Mouse (Mus musculus) liver, embryonic 16.5 days (tissue): ENCODE measurements at regions not wholly inside any gene's neighbourhood (a gene's known extent, or its start where the extent isn't known, plus 50 kb on each side); places are given as distances from the start of the nearest gene placed in this dataset.

Experiments used
- ATAC-seq: fragments of 200-750 bp; cut with Nextera tagmentation; 2 replicates; pipeline ENCODE4 v1.8.0; 2017; ENCODE audit warnings: low read depth, mild to moderate bottlenecking, moderate number of reproducible peaks, moderate library complexity
- H3K27ac ChIP-seq: fragments of 300-500 bp; sonication (generic); 2 replicates; pipeline ENCODE4 v1.5.1; 2014; ENCODE audit warnings: mild to moderate bottlenecking, low read length
- H3K27me3 ChIP-seq: fragments of 300-500 bp; sonication (generic); 2 replicates; pipeline ENCODE4 v1.6.1; 2014; ENCODE audit warnings: low read depth, low read length, mixed read lengths; ENCODE audit not compliant: control insufficient read depth, insufficient read depth
- H3K36me3 ChIP-seq: fragments of 300-500 bp; sonication (generic); 2 replicates; pipeline ENCODE4 v1.6.1; 2014; ENCODE audit warnings: mild to moderate bottlenecking; ENCODE audit not compliant: control insufficient read depth, insufficient read depth
- H3K4me1 ChIP-seq: fragments of 300-500 bp; sonication (generic); 2 replicates; pipeline ENCODE4 v1.6.1; 2014; ENCODE audit warnings: low read depth, low read length, mixed read lengths; ENCODE audit not compliant: control insufficient read depth
- H3K4me2 ChIP-seq: fragments of 300-500 bp; sonication (generic); 2 replicates; pipeline ENCODE4 v1.6.1; 2014; ENCODE audit warnings: low read depth, low read length, mixed read lengths
- H3K4me3 ChIP-seq: fragments of 300-500 bp; sonication (generic); 2 replicates; pipeline ENCODE4 v1.5.1; 2014; ENCODE audit warnings: low read depth, mild to moderate bottlenecking, low read length
- H3K9ac ChIP-seq: fragments of 300-500 bp; sonication (generic); 2 replicates; pipeline ENCODE4 v1.6.1; 2014; ENCODE audit warnings: low read depth, low read length
- H3K9me3 ChIP-seq: fragments of 300-500 bp; sonication (generic); replicated peaks from 2 replicates; pipeline ENCODE4 v1.6.1; 2016; ENCODE audit warnings: low read length; ENCODE audit not compliant: control insufficient read depth
- WGBS: fragments of 180-500 bp; shearing (Covaris S2); extraction: QIAGEN DNeasy Blood & Tissue Kit; methylation state at CpG from one replicate; pipeline ENCODE4 v1.1.7; 2014; ENCODE audit not compliant: insufficient replicate concordance; 5-methylcytosine and 5-hydroxymethylcytosine counted together

DNA sequence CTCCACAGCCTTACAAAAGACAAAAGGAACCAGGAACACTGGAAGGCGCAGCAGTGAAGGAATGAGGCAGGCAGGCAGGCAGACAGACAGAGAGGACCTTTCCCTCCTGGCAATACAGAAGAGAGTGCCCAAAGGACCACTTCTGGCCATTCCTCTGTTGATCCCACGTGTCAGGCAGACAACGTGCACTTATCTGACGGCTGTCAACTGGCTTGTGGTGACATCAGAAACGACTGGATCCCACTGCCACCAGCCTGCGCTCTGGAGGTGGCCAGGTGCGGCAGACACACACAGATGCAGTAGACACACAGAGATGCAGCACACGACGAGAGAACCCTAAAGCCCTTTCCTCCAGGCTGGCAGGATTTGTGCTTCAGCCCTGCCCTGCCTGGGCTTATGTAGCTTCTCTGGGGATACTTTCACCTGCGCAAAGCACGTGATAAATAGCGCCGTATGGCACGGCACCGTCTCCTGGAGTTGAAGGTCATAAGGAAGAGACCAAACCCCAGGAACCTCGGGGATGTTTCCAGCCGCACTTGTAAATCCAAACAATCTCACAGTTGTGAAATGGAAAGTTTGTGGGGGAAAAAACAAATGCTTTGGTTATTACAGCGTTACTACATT is 116.6 kb downstream of the Lmo4 start:
- no peak overlapping the region for H3K4me3 ChIP-seq
- H3K4me2 ChIP-seq: no peak overlapping the region
- 60% methylated on average over 18 of the region's 18 CpGs for WGBS
- no peak overlapping the region for H3K27ac ChIP-seq
- H3K27me3 ChIP-seq: no peaks in the 10 kb centered on the region
- no peaks in the 10 kb centered on the region for H3K36me3 ChIP-seq
- no peaks in the 10 kb centered on the region for H3K4me1 ChIP-seq
- no peak for ATAC-seq
- H3K9ac ChIP-seq: no peak overlapping the region
- no peaks in the 10 kb centered on the region for H3K9me3 ChIP-seq

DNA sequence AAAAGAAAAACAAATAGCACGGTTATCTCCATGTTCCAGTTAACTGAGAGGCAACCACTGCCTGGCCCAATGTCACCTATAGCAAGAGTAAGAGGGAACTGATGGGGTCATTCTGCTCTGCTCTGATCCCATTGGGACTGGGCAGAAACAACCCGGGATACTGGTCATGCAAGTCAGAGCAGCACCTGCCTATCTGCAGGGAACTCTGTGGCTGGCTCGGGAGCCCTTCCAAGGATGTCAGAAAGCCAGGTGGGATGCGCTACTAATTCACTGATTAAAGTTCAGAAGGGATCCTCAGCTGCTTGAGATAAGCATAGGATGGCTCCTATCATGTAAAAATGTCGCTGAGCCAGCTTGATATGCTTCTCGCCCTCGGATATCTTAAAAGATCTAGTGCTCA is 117.2 kb downstream of the Lmo4 start:
- Histone ChIP-seq H3K4me2 (no peak overlapping the region), H3K9me3 (no peaks in the 10 kb centered on the region), H3K36me3 (no peaks in the 10 kb centered on the region), H3K27me3 (no peaks in the 10 kb centered on the region), H3K9ac (no peak overlapping the region), H3K27ac (no peak overlapping the region), H3K4me3 (no peak overlapping the region), H3K4me1 (no peaks in the 10 kb centered on the region)
- WGBS: 53% methylated on average over 7 of the region's 7 CpGs
- no peak for ATAC-seq

DNA sequence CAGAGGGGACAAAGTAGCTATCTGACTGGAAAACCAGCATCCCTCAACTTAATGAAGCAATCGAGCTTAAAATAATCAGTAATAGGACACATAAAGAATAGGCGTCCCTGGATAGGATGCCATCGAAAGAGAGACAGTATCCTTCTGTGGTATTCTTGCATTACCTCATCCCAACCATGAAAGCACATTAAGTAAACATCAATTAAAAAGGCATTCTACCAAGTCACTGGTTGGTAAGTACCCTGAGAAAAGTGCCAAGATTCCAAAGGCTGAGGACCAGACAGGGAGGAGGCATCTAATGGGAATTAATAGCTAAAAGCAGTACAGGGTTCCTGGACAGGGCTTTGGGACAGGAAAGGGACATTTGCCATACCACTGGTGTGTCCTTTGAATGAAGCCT is 118.8 kb downstream of the Lmo4 start:
- no peak overlapping the region for H3K9ac ChIP-seq
- ATAC-seq: no peak
- H3K4me2 ChIP-seq: no peak overlapping the region
- H3K9me3 ChIP-seq: no peaks in the 10 kb centered on the region
- H3K4me1 ChIP-seq: no peaks in the 10 kb centered on the region
- no peaks in the 10 kb centered on the region for H3K27me3 ChIP-seq
- no peaks in the 10 kb centered on the region for H3K36me3 ChIP-seq
- H3K27ac ChIP-seq: no peak overlapping the region
- no peak overlapping the region for H3K4me3 ChIP-seq
- WGBS: 66% methylated on average over 3 of the region's 3 CpGs

DNA sequence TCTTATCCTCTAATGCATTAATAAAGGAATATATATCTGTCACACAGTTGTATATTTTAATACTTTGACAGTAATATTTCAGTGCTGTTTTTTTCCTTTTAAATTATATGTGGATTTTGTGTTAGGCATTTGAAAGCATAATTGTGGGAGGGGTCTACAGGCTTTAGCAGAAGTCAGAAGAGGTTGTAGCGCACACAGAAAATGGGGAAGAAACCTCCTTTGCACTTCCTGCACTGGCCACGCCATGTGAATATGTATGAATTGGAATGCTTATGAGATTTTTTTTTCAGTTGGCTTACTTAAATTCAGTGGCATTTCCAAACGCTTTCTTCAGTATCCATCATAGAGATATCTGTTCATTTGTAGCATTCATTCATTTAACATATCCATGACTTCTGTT is 125.1 kb downstream of the Lmo4 start:
- Histone ChIP-seq H3K27ac (no peak overlapping the region), H3K27me3 (no peaks in the 10 kb centered on the region), H3K4me3 (no peak overlapping the region), H3K4me2 (no peak overlapping the region), H3K9ac (no peak overlapping the region), H3K9me3 (no peaks in the 10 kb centered on the region), H3K4me1 (no peaks in the 10 kb centered on the region), H3K36me3 (no peaks in the 10 kb centered on the region)
- no peak for ATAC-seq
- 47% methylated on average over 3 of the region's 3 CpGs for WGBS

DNA sequence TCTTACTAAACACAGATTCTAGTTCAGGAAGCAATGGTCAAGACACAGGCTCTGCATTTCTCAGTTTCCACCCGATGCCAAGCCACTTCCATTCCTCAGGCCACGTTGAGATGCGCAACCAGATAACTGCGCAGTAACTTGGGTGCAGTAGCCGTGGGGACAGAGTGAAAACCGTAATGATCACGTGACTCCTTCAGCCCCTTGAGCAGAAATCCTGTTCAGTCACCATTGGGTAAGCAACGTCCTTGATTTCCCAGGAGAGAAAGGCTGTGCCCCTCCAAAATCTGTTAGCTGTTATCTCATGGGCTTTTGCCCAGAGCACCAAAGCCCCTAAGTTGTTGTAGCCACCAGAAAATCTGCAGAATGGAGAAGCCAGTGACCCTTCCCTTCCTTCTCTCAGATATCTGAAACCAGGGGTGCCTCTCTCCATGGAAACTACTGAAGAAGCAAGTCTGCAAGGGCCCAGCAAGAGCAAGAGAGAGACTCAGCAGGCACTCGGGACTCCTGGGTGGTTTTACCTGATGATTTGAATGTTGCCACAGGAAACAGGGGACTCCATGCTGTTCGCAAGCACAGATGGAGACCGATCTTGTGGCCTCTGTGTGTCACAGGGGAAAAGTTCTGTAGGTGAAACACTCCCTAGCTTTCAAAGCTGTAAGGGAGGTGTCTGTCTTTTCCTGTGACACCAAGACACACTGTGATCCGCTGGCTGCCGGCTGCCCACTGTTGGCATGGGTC is 126.7 kb downstream of the Lmo4 start:
- H3K27ac ChIP-seq: no peak overlapping the region
- H3K4me3 ChIP-seq: no peak overlapping the region
- H3K27me3 ChIP-seq: no peaks in the 10 kb centered on the region
- H3K4me2 ChIP-seq: no peak overlapping the region
- H3K36me3 ChIP-seq: no peaks in the 10 kb centered on the region
- H3K4me1 ChIP-seq: no peaks in the 10 kb centered on the region
- WGBS: 62% methylated on average over 13 of the region's 13 CpGs
- no peak for ATAC-seq
- no peak overlapping the region for H3K9ac ChIP-seq
- H3K9me3 ChIP-seq: no peaks in the 10 kb centered on the region

DNA sequence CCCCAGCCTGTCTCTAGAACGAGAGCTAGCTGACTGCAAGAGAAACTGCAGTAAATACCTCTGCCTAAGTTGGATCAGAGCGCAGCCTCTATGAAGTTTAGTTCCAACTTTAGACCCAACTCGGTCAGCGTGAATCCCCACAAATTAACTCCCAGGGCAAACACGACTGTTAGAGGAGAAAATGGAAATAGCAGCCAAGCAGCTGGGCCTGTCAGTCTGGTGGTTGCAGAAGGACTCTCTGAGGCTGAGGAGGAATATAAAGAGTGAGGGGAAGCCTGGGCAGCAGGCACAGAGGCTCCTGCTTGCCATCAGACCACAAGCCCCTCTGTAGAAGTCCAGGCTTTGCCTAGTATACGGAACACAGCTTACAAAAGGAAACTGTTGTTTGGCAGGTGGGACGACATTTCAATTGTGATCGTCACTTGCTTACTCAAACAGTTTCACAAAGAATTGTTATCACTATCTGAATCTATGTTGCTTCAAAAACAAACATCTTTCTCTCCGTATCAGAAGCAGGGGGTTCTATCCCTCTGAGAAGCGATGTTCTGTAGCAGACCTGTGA is 135.0 kb downstream of the Lmo4 start:
- H3K9me3 ChIP-seq: no peaks in the 10 kb centered on the region
- H3K36me3 ChIP-seq: no peaks in the 10 kb centered on the region
- H3K27me3 ChIP-seq: no peaks in the 10 kb centered on the region
- no peaks in the 10 kb centered on the region for H3K4me1 ChIP-seq
- H3K4me2 ChIP-seq: no peak overlapping the region
- 59% methylated on average over 10 of the region's 10 CpGs for WGBS
- H3K27ac ChIP-seq: no peak overlapping the region
- H3K4me3 ChIP-seq: no peak overlapping the region
- no peak for ATAC-seq
- H3K9ac ChIP-seq: no peak overlapping the region

DNA sequence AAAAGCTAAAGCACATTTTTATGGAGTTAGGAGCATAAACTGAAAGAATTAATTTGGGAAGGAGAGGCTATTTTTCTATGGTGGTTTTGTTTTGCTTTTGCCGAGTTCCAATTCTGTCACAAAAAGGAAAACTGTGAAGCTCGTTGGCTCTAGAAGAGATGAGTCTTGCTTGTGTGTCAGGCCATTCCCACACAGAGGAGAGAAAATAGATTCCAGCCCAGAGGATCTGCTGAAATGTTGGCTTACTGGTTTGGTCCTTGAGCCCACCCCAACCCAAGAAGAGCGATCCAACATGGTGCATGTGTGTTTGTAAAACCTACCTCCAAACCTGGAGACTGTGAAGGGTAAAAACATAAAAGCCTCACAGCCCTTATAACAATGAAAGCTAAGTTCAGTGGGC is 138.0 kb downstream of the Lmo4 start:
- no peak for ATAC-seq
- no peaks in the 10 kb centered on the region for H3K4me1 ChIP-seq
- no peak overlapping the region for H3K9ac ChIP-seq
- no peak overlapping the region for H3K4me3 ChIP-seq
- no peaks in the 10 kb centered on the region for H3K9me3 ChIP-seq
- H3K27ac ChIP-seq: no peak overlapping the region
- no peaks in the 10 kb centered on the region for H3K36me3 ChIP-seq
- 60% methylated on average over 3 of the region's 3 CpGs for WGBS
- no peaks in the 10 kb centered on the region for H3K27me3 ChIP-seq
- H3K4me2 ChIP-seq: no peak overlapping the region

DNA sequence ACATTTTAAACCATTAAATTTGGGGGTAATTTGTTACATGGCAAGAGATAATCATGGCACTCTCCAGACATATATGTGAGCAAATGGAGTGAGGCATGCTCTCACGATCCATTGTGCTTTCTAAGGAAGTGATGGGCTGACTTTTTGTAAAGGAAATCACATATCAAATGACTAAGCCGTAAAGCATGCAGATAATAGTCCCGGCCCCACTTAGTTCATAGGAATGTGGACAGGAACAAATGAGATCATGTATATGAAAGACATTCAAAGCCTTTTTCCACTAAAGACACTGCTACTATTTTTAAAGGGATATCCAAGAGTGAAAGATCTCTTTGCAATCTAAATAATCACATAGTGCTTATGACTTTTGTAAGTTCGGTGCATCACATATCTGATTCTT is 146.9 kb downstream of the Lmo4 start:
- H3K4me3 ChIP-seq: no peak overlapping the region
- no peak overlapping the region for H3K9ac ChIP-seq
- H3K27me3 ChIP-seq: no peaks in the 10 kb centered on the region
- no peak overlapping the region for H3K4me2 ChIP-seq
- H3K9me3 ChIP-seq: no peaks in the 10 kb centered on the region
- no peaks in the 10 kb centered on the region for H3K36me3 ChIP-seq
- H3K4me1 ChIP-seq: no peaks in the 10 kb centered on the region
- H3K27ac ChIP-seq: no peak overlapping the region
- 57% methylated on average over 4 of the region's 4 CpGs for WGBS
- ATAC-seq: no peak

DNA sequence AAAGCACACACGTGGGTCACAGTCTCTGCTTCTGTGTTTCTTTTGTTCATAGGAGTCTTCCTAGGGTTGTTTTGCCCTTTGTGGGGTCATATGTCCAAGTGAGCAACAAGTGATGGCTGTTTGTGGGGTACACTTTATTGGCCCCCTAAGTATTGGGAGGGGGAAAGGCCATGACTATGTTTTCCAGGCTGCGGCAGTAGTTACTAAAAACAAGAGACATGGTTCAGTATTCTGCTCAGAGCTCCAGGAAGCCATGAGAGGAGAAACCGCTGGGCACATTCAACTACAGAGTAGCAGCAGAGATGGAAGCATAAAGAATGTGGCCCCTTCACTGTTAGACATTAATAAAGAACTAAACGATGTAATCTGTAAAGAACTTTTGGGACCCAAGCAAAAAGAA is 154.7 kb downstream of the Lmo4 start:
- Histone ChIP-seq H3K4me2 (no peak overlapping the region), H3K36me3 (no peaks in the 10 kb centered on the region), H3K4me3 (no peak overlapping the region), H3K27ac (no peak overlapping the region), H3K4me1 (no peaks in the 10 kb centered on the region), H3K9me3 (no peaks in the 10 kb centered on the region), H3K27me3 (no peaks in the 10 kb centered on the region), H3K9ac (no peak overlapping the region)
- 68% methylated on average over 4 of the region's 4 CpGs for WGBS
- no peak for ATAC-seq
